Mouse (Mus musculus) layer of hippocampus, adult 9-11 months (tissue): ENCODE measurements around the gene Xkr8.
A peak's percentile ranks its signal among the peaks of the same experiment; 100 is the strongest.
"Not testable (repeated sequence)": the region's sequence is repeated elsewhere in the genome, so short reads cannot be mapped to it uniquely, and the experiment has no call there.

ENCODE experiments used
- DNase-seq: peaks from one replicate; pipeline ENCODE4 v3.0.0; 2022

The Xkr8 gene

GRCm38 (mm10) chr4:132732148-132732684, at the start of gene Xkr8:
TSS of gene Xkr8 (minus strand) at chr4:132732546.
- peak; percentile 81 for DNase-seq

- DNase-seq, result peak; percentile 56
These were observed 47.9 kb upstream of the Xkr8 start for GRCm38 (mm10) chr4:132780288-132780687.

- no peak for DNase-seq
These were observed 46.3 kb upstream of the Xkr8 start for GRCm38 (mm10) chr4:132778562-132779201.

GRCm38 (mm10) chr4:132776764-132777163, 44.4 kb upstream of the Xkr8 start:
- peak; percentile 66 for DNase-seq

- no peak for DNase-seq
These were observed 42.6 kb upstream of the Xkr8 start for GRCm38 (mm10) chr4:132774905-132775304.

GRCm38 (mm10) chr4:132771776-132772175, 39.4 kb upstream of the Xkr8 start:
- DNase-seq, result no peak

GRCm38 (mm10) chr4:132767914-132768876, 35.8 kb upstream of the Xkr8 start, which contains the start of gene Rpa2:
TSS of gene Rpa2 (plus strand) at chr4:132768332.
- peak; percentile 99 for DNase-seq

- not testable (repeated sequence) for DNase-seq
These were observed 30.8 kb upstream of the Xkr8 start for GRCm38 (mm10) chr4:132763125-132763524.

- DNase-seq, result no peak
These were observed 30.3 kb upstream of the Xkr8 start for GRCm38 (mm10) chr4:132762602-132763001.

- DNase-seq, result no peak
These were observed 27.9 kb upstream of the Xkr8 start for GRCm38 (mm10) chr4:132760296-132760695.

GRCm38 (mm10) chr4:132757633-132758351, 25.4 kb upstream of the Xkr8 start:
- no peak for DNase-seq

GRCm38 (mm10) chr4:132756974-132757373, 24.6 kb upstream of the Xkr8 start, which contains the start of gene Smpdl3b:
TSS of gene Smpdl3b (minus strand) at chr4:132757252.
- DNase-seq, result peak; percentile 69

GRCm38 (mm10) chr4:132752992-132753391, 20.6 kb upstream of the Xkr8 start:
- DNase-seq, result no peak

- DNase-seq, result no peak
These were observed 17.1 kb upstream of the Xkr8 start for GRCm38 (mm10) chr4:132749258-132749982.

GRCm38 (mm10) chr4:132748778-132749177, 16.4 kb upstream of the Xkr8 start:
- no peak for DNase-seq

- peak; percentile 38 for DNase-seq
These were observed 15.4 kb upstream of the Xkr8 start for GRCm38 (mm10) chr4:132747664-132748259.

GRCm38 (mm10) chr4:132746911-132747517, 14.7 kb upstream of the Xkr8 start:
- DNase-seq, result no peak

- peak; percentile 84 for DNase-seq
These were observed 11.9 kb upstream of the Xkr8 start for GRCm38 (mm10) chr4:132743992-132744911.

GRCm38 (mm10) chr4:132741491-132741890, 9.1 kb upstream of the Xkr8 start:
- no peak for DNase-seq

- not testable (repeated sequence) for DNase-seq
These were observed 4.8 kb upstream of the Xkr8 start for GRCm38 (mm10) chr4:132737154-132737553.
